Mouse (Mus musculus): ENCODE data around the gene Sgcb. TPM values are rescaled to one million over a fixed set of nuclear protein-coding genes. Genes with fewer than 3 reads are reported as not detected.

The Sgcb gene
- total and polyA plus RNA-seq, 2 experiments from 2014 or later = 25.2 to 49.0 TPM

GRCm38 (mm10) chr5:73650365-73650964 lies 2.9 kb upstream of the Sgcb start:
- H3K27me3 ChIP-seq (ENCODE audit: control insufficient read depth, insufficient read depth, low read length) = peaks cover 55% of the 10 kb centered on the region

GRCm38 (mm10) chr5:73642091-73642490 lies 5.5 kb downstream of the Sgcb start:
- peaks cover 51% of the 10 kb centered on the region for H3K36me3 ChIP-seq (replicated peaks; ENCODE audit: control insufficient read depth, insufficient read depth, low read length)
- no peaks in the 10 kb centered on the region for H3K27me3 ChIP-seq (ENCODE audit: control insufficient read depth, insufficient read depth, low read length)
- ATAC-seq (ENCODE audit: insufficient read depth, low read depth) (no peak), DNase-seq (ENCODE audit: low spot score) (no peak)
- TF ChIP-seq EP300 (IDR thresholded peaks at IDR 0.05; ENCODE audit: low read depth) (no peak), CTCF (IDR thresholded peaks at IDR 0.05; ENCODE audit: low read depth) (peak; percentile 52)
- no peaks in the 10 kb centered on the region for H3K9me3 ChIP-seq (replicated peaks; ENCODE audit: control insufficient read depth, low read length)
- 0 out of 2 replicates have a peak, but pooled peaks cover 7% of the 10 kb centered on the region for H3K4me1 ChIP-seq (ENCODE audit: control insufficient read depth, insufficient read depth)
- no peak overlapping the region for H3K4me2 ChIP-seq (ENCODE audit: low read depth, low read length)
- H3K27ac ChIP-seq (ENCODE audit: low read depth) = no peak overlapping the region
- WGBS = 84% methylated on average over 4 of the region's 4 CpGs
- H3K9ac ChIP-seq (replicated peaks; ENCODE audit: low read depth, low read length) = no peak overlapping the region
- H3K4me3 ChIP-seq (ENCODE audit: low read depth, low read length) = no peak overlapping the region

More at GRCm38 (mm10) chr5:73650365-73650964, 2.9 kb upstream of the Sgcb start:
- 1% methylated on average over 15 of the region's 15 CpGs for WGBS
- H3K27ac ChIP-seq (ENCODE audit: low read depth) = no peak overlapping the region
- H3K36me3 ChIP-seq (replicated peaks; ENCODE audit: control insufficient read depth, insufficient read depth, low read length) = no peaks in the 10 kb centered on the region
- TF ChIP-seq CTCF (IDR thresholded peaks at IDR 0.05; ENCODE audit: low read depth) (no peak), EP300 (IDR thresholded peaks at IDR 0.05; ENCODE audit: low read depth) (no peak)
- peak overlapping the region; percentile 62 for H3K4me3 ChIP-seq (ENCODE audit: low read depth, low read length)
- H3K9me3 ChIP-seq (replicated peaks; ENCODE audit: control insufficient read depth, low read length) = no peaks in the 10 kb centered on the region
- peaks cover 7% of the 10 kb centered on the region; the same call in 1 of the 2 replicates for H3K4me1 ChIP-seq (ENCODE audit: control insufficient read depth, insufficient read depth)
- peak overlapping the region; percentile 39 for H3K9ac ChIP-seq (replicated peaks; ENCODE audit: low read depth, low read length)
- no peak for ATAC-seq (ENCODE audit: insufficient read depth, low read depth)
- peak overlapping the region; percentile 97 for H3K4me2 ChIP-seq (ENCODE audit: low read depth, low read length)
- no peak for DNase-seq (ENCODE audit: low spot score)

GRCm38 (mm10) chr5:73641058-73641457 lies 6.5 kb downstream of the Sgcb start:
- Histone ChIP-seq H3K4me3 (ENCODE audit: low read depth, low read length) (no peak overlapping the region), H3K4me2 (ENCODE audit: low read depth, low read length) (no peak overlapping the region), H3K9ac (replicated peaks; ENCODE audit: low read depth, low read length) (no peak overlapping the region), H3K9me3 (replicated peaks; ENCODE audit: control insufficient read depth, low read length) (no peaks in the 10 kb centered on the region), H3K27me3 (ENCODE audit: control insufficient read depth, insufficient read depth, low read length) (no peaks in the 10 kb centered on the region), H3K27ac (ENCODE audit: low read depth) (no peak overlapping the region), H3K36me3 (replicated peaks; ENCODE audit: control insufficient read depth, insufficient read depth, low read length) (peaks cover 60% of the 10 kb centered on the region), H3K4me1 (ENCODE audit: control insufficient read depth, insufficient read depth) (no peaks in the 10 kb centered on the region)
- DNase-seq (ENCODE audit: low spot score) (no peak), ATAC-seq (ENCODE audit: insufficient read depth, low read depth) (no peak)
- WGBS = 87% methylated on average over 3 of the region's 3 CpGs
- TF ChIP-seq EP300 (IDR thresholded peaks at IDR 0.05; ENCODE audit: low read depth) = no peak

GRCm38 (mm10) chr5:73637337-73638107 lies 10.1 kb downstream of the Sgcb start:
- no peak overlapping the region for H3K27ac ChIP-seq (ENCODE audit: low read depth)
- H3K9ac ChIP-seq (replicated peaks; ENCODE audit: low read depth, low read length) = no peak overlapping the region
- no peak overlapping the region for H3K4me2 ChIP-seq (ENCODE audit: low read depth, low read length)
- H3K4me3 ChIP-seq (ENCODE audit: low read depth, low read length) = no peak overlapping the region
- no peaks in the 10 kb centered on the region for H3K9me3 ChIP-seq (replicated peaks; ENCODE audit: control insufficient read depth, low read length)
- ATAC-seq (ENCODE audit: insufficient read depth, low read depth) (peak; percentile 68; the same call in 1 of the 2 replicates), DNase-seq (ENCODE audit: low spot score) (peak; percentile 67)
- WGBS = 35% methylated on average over 8 of the region's 8 CpGs
- TF ChIP-seq EP300 (IDR thresholded peaks at IDR 0.05; ENCODE audit: low read depth) (no peak), CTCF (IDR thresholded peaks at IDR 0.05; ENCODE audit: low read depth) (peak; percentile 61)
- H3K4me1 ChIP-seq (ENCODE audit: control insufficient read depth, insufficient read depth) = no peaks in the 10 kb centered on the region
- H3K27me3 ChIP-seq (ENCODE audit: control insufficient read depth, insufficient read depth, low read length) = no peaks in the 10 kb centered on the region
- peaks cover 68% of the 10 kb centered on the region for H3K36me3 ChIP-seq (replicated peaks; ENCODE audit: control insufficient read depth, insufficient read depth, low read length)

- no peak overlapping the region for H3K9ac ChIP-seq (replicated peaks; ENCODE audit: low read depth, low read length)
- no peaks in the 10 kb centered on the region for H3K27me3 ChIP-seq (ENCODE audit: control insufficient read depth, insufficient read depth, low read length)
- H3K27ac ChIP-seq (ENCODE audit: low read depth) = no peak overlapping the region
- TF ChIP-seq CTCF (IDR thresholded peaks at IDR 0.05; ENCODE audit: low read depth) (peak; percentile 80), EP300 (IDR thresholded peaks at IDR 0.05; ENCODE audit: low read depth) (no peak)
- H3K9me3 ChIP-seq (replicated peaks; ENCODE audit: control insufficient read depth, low read length) = no peaks in the 10 kb centered on the region
- 62% methylated on average over 8 of the region's 8 CpGs for WGBS
- peaks cover 36% of the 10 kb centered on the region for H3K36me3 ChIP-seq (replicated peaks; ENCODE audit: control insufficient read depth, insufficient read depth, low read length)
- DNase-seq (ENCODE audit: low spot score) = no peak
- H3K4me3 ChIP-seq (ENCODE audit: low read depth, low read length) = no peak overlapping the region
- H3K4me2 ChIP-seq (ENCODE audit: low read depth, low read length) = no peak overlapping the region
- no peak for ATAC-seq (ENCODE audit: insufficient read depth, low read depth)
- H3K4me1 ChIP-seq (ENCODE audit: control insufficient read depth, insufficient read depth) = 0 out of 2 replicates have a peak, but pooled peaks cover 4% of the 10 kb centered on the region
Measured at GRCm38 (mm10) chr5:73633141-73633540, 14.4 kb downstream of the Sgcb start.

Data from heart, postnatal 0 days (tissue).